Mouse (Mus musculus) C2C12 (cell line): ENCODE results near the gene Rnf166. TPM values are rescaled to one million over a fixed set of nuclear protein-coding genes. Genes with fewer than 3 reads are reported as not detected.

ENCODE experiments used
- H3K27me3 ChIP-seq: one replicate; pipeline ENCODE4 v1.6.1; 2011; ENCODE audit not compliant: control insufficient read depth, insufficient read depth, insufficient read length
- H3K36me3 ChIP-seq: one replicate; pipeline ENCODE4 v1.6.1; 2011; ENCODE audit not compliant: control insufficient read depth, insufficient read depth
- H3K4me3 ChIP-seq: one replicate; pipeline ENCODE4 v1.5.1; 2011; ENCODE audit warnings: mild to moderate bottlenecking, control low read depth; ENCODE audit not compliant: poor library complexity, insufficient read depth, severe bottlenecking
- H3K79me2 ChIP-seq: one replicate; pipeline ENCODE4 v1.6.1; 2011; ENCODE audit not compliant: control insufficient read depth, insufficient read depth
- H3K79me3 ChIP-seq: one replicate; pipeline ENCODE4 v1.6.1; 2011; ENCODE audit warnings: low read depth, control low read depth
- H3ac ChIP-seq: one replicate; pipeline ENCODE3; 2011; ENCODE audit warnings: low read depth; ENCODE audit not compliant: control insufficient read depth, insufficient read length
- CEBPB ChIP-seq: IDR thresholded peaks from one replicate; pipeline ENCODE4 v1.6.1; 2011; ENCODE audit warnings: low read depth, mild to moderate bottlenecking, control low read depth, moderate library complexity
- CTCF ChIP-seq: IDR thresholded peaks from one replicate; pipeline ENCODE4 v1.5.1; 2011; ENCODE audit not compliant: control insufficient read depth, insufficient read depth, insufficient read length
- FOSL1 ChIP-seq: IDR thresholded peaks from one replicate; pipeline ENCODE4 v1.8.0; 2011; ENCODE audit warnings: mild to moderate bottlenecking, low read length; ENCODE audit not compliant: poor library complexity, insufficient read depth, severe bottlenecking
- MAX ChIP-seq: IDR thresholded peaks from one replicate; pipeline ENCODE4 v1.6.1; 2011; ENCODE audit warnings: mild to moderate bottlenecking, control low read depth
- MYOD1 ChIP-seq: IDR thresholded peaks from one replicate; pipeline ENCODE4 v1.6.1; 2011; ENCODE audit warnings: low read depth; ENCODE audit not compliant: control insufficient read depth, insufficient read length
- MYOG ChIP-seq: IDR thresholded peaks from one replicate; pipeline ENCODE4 v1.6.1; 2011; ENCODE audit not compliant: control insufficient read depth, insufficient read length; ENCODE audit errors: extremely low read depth
- USF1 ChIP-seq: IDR thresholded peaks from one replicate; pipeline ENCODE4 v1.6.1; 2011; ENCODE audit warnings: low read depth, mild to moderate bottlenecking, control low read depth, moderate library complexity
- microRNA-seq: library from miRNA; unstranded; fragments of <30 nt; microRNA quantifications from one replicate; pipeline ENCODE4, GENCODE M21; 2019; ENCODE audit warnings: borderline microRNAs expressed
- polyA plus RNA-seq: library from polyadenylated mRNA; unstranded; fragments of >200 nt; fragmentation: generic; extraction: Trizol; gene quantifications from one replicate; pipeline ENCODE4 v1.2.1, GENCODE M21; 2012; ENCODE audit warnings: missing spikeins

Rnf166 gene
- polyA plus RNA-seq, 1 experiment, result 22.7 TPM

- Histone ChIP-seq H3ac (no peak overlapping the region), H3K27me3 (no peaks in the 10 kb centered on the region), H3K4me3 (no peak overlapping the region), H3K79me2 (no peaks in the 10 kb centered on the region), H3K79me3 (no peaks in the 10 kb centered on the region), H3K36me3 (peaks cover 29% of the 10 kb centered on the region)
- TF ChIP-seq MYOD1 (no peak), CTCF (no peak), MYOG (no peak), FOSL1 (no peak), CEBPB (no peak), MAX (no peak), USF1 (no peak)
Measured at GRCm38 (mm10) chr8:122419881-122420555, 55.8 kb downstream of the Rnf166 start.

Small RNA genes within 50 kb of the gene (microRNA-seq; reads per million reads assigned to microRNA genes)
- not detected for gene Gm24366

Other genes starting within 250 kb of the Rnf166 start
- gene Zfpm1, start 193.9 kb downstream of the Rnf166 start, polyA plus RNA-seq, result 20.7 TPM
- 0.07 TPM for gene Trhr2, start 115.3 kb downstream of the Rnf166 start, polyA plus RNA-seq
- gene Zc3h18, start 99.5 kb downstream of the Rnf166 start, polyA plus RNA-seq, result 43.5 TPM
- gene Il17c, start 54.0 kb downstream of the Rnf166 start, polyA plus RNA-seq, result 0.12 TPM
- not detected for gene Cyba, start 43.1 kb downstream of the Rnf166 start, polyA plus RNA-seq
- 38.3 TPM for gene Mvd, start 32.6 kb downstream of the Rnf166 start, polyA plus RNA-seq
- 0.08 TPM for gene Snai3, start 15.3 kb downstream of the Rnf166 start, polyA plus RNA-seq
- 35.6 TPM for gene Ctu2, start 79 bp upstream of the Rnf166 start, polyA plus RNA-seq
- gene Piezo1, start 75.3 kb upstream of the Rnf166 start, polyA plus RNA-seq, result 107 TPM
- 79.5 TPM for gene Cdt1, start 92.0 kb upstream of the Rnf166 start, polyA plus RNA-seq
- gene Aprt, start 100.8 kb upstream of the Rnf166 start, polyA plus RNA-seq, result 615 TPM
- gene Galns, start 135.4 kb upstream of the Rnf166 start, polyA plus RNA-seq, result 9.8 TPM
- gene Trappc2l, start 135.6 kb upstream of the Rnf166 start, polyA plus RNA-seq, result 70.2 TPM
- gene Pabpn1l, start 146.7 kb upstream of the Rnf166 start, polyA plus RNA-seq, result not detected
- 0.15 TPM for gene Cbfa2t3, start 223.0 kb upstream of the Rnf166 start, polyA plus RNA-seq